Mouse (Mus musculus) intestine, embryonic 14.5 days (tissue): ENCODE results near the gene Lpar3. TPM values are rescaled to one million over a fixed set of nuclear protein-coding genes. Genes with fewer than 3 reads are reported as not detected.

Experiments used
- ATAC-seq: fragments of 200-750 bp; cut with Nextera tagmentation; replicated peaks from 2 replicates; pipeline ENCODE4 v1.8.0; 2017; ENCODE audit warnings: low read depth, moderate number of reproducible peaks, moderate TSS enrichment, moderate library complexity; ENCODE audit not compliant: low FRiP score, low TSS enrichment
- DNase-seq: peaks from one replicate; pipeline ENCODE4 v3.0.0-alpha.2; 2018; ENCODE audit warnings: low spot score
- H3K27ac ChIP-seq: fragments of 300-500 bp; sonication (generic); 2 replicates; pipeline ENCODE4 v1.5.1; 2014; ENCODE audit warnings: low read depth, mild to moderate bottlenecking, control low read depth
- H3K27me3 ChIP-seq: fragments of 300-500 bp; sonication (generic); replicated peaks from 2 replicates; pipeline ENCODE4 v1.6.1; 2014; ENCODE audit warnings: low read length, control low read depth; ENCODE audit not compliant: control insufficient read depth, insufficient read depth
- H3K36me3 ChIP-seq: fragments of 300-500 bp; sonication (generic); 2 replicates; pipeline ENCODE4 v1.6.1; 2014; ENCODE audit warnings: low read length, control low read depth; ENCODE audit not compliant: control insufficient read depth, insufficient read depth
- H3K4me1 ChIP-seq: fragments of 300-500 bp; sonication (generic); replicated peaks from 2 replicates; pipeline ENCODE4 v1.6.1; 2014; ENCODE audit warnings: low read length, control low read depth, mixed read lengths; ENCODE audit not compliant: control insufficient read depth, insufficient read depth
- H3K4me2 ChIP-seq: fragments of 300-500 bp; sonication (generic); 2 replicates; pipeline ENCODE4 v1.6.1; 2014; ENCODE audit warnings: low read length
- H3K4me3 ChIP-seq: fragments of 300-500 bp; sonication (generic); 2 replicates; pipeline ENCODE4 v1.5.1; 2014; ENCODE audit warnings: low read depth, low read length, control low read depth, mixed read lengths
- H3K9ac ChIP-seq: fragments of 300-500 bp; sonication (generic); 2 replicates; pipeline ENCODE4 v1.6.1; 2014; ENCODE audit warnings: mild to moderate bottlenecking, low read length
- H3K9me3 ChIP-seq: fragments of 300-500 bp; sonication (generic); 2 replicates; pipeline ENCODE4 v1.6.1; 2016; ENCODE audit warnings: low read length, control low read depth; ENCODE audit not compliant: control insufficient read depth
- WGBS: fragments of 180-500 bp; shearing (Covaris S2); extraction: QIAGEN DNeasy Blood & Tissue Kit; methylation state at CpG from one replicate; pipeline ENCODE4 v1.1.7; 2014; 5-methylcytosine and 5-hydroxymethylcytosine counted together
- polyA plus RNA-seq: library from polyadenylated mRNA; unstranded; fragments of >200 nt; fragmentation: Nextera tagmentation; extraction: Ambion mirVana; gene quantifications from 2 replicates; pipeline ENCODE4 v1.2.1, GENCODE M21; 2014

Lpar3 gene
- polyA plus RNA-seq, 1 experiment from 2014 or later: 1.4 TPM

DNA sequence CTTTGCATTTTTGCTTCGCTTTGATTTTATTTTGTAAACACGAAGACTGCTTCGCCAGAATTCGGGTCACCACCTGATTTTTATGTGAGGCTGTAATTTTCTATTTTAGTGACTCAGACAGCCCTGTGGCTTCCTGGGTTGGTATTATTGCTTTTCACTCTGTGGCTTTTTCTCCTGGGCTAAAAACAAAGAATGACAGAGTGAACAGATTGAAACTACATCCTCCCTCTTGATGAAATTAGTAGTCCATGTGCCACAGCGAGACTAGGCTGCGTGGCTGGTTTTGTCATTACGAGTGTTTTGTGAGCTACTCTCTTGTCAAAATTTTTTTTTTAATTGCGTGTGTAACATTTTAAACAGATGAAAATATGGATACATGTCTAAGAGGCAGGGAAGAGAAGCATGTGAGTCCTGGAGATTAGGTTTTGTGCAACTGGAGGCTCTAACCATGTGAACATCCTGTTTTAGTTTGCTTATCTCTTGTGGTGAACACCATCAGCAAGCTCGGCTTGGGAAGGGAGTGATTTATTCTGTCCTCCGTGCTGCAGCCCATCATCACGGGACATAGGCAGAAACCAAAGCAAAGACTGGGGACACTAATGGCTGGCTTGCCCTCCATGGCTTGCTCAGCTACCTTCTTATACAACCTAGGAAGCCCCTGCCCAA, 54.7 kb downstream of the Lpar3 start:
- Histone ChIP-seq H3K4me1 (no peaks in the 10 kb centered on the region; the same call in 1 of the 2 replicates), H3K4me3 (no peak overlapping the region), H3K9ac (no peak overlapping the region), H3K27ac (no peak overlapping the region), H3K4me2 (no peak overlapping the region), H3K36me3 (no peaks in the 10 kb centered on the region), H3K27me3 (no peaks in the 10 kb centered on the region), H3K9me3 (no peaks in the 10 kb centered on the region)
- ATAC-seq (no peak), DNase-seq (no peak)
- 61% methylated on average over 11 of the region's 11 CpGs for WGBS

DNA sequence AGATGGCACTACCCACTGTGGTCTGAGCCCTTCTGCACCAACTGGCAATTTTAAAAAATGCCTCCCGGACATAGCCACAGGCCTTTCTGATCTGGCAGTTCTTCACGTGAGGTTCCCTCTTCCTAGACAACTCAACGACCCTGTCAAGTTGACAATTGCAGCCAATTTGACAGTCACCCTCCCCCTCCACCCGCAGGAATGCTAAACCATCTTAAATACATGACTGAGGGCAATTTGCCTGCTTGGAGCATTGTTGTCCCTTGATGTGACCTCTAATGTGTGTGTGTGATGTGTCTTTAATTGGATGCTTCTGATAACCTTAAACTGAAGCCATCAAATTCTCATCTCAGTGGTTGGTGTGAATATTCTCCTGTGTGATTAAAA, 55.3 kb downstream of the Lpar3 start:
- Histone ChIP-seq H3K36me3 (no peaks in the 10 kb centered on the region), H3K4me3 (no peak overlapping the region), H3K27ac (no peak overlapping the region), H3K27me3 (no peaks in the 10 kb centered on the region), H3K9me3 (no peaks in the 10 kb centered on the region), H3K4me1 (no peaks in the 10 kb centered on the region; the same call in 1 of the 2 replicates), H3K4me2 (no peak overlapping the region), H3K9ac (no peak overlapping the region)
- ATAC-seq: no peak
- WGBS: 50% methylated on average over 4 of the region's 4 CpGs
- no peak for DNase-seq

- WGBS: 94% methylated on average over 4 of the region's 4 CpGs
- Histone ChIP-seq H3K27me3 (no peaks in the 10 kb centered on the region), H3K9ac (no peak overlapping the region), H3K4me3 (no peak overlapping the region), H3K4me2 (no peak overlapping the region), H3K4me1 (no peaks in the 10 kb centered on the region; the same call in 1 of the 2 replicates), H3K27ac (no peak overlapping the region), H3K9me3 (no peaks in the 10 kb centered on the region), H3K36me3 (no peaks in the 10 kb centered on the region)
- DNase-seq: no peak
- ATAC-seq: no peak
Observed at GRCm38 (mm10) chr3:146276991-146277390, 56.2 kb downstream of the Lpar3 start.

DNA sequence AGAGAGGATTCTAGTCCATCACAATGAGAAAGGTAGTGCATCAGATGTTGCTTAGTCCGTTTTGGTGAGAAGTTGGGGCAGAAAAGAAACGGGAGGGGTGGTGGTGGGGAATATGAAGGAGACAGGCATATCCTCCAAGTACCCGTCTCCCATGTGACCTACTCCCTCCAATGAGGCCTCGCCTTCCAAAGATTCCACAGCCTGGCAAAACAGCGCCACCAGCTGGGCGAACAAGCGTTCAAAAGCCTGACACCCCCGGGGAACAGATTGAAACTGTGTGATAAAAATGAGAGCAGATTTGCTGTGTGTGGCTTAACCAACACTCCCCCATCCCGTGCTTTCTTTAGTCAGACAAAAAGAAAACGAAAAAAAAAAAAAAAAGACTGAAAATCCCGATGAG, 56.7 kb downstream of the Lpar3 start:
- H3K4me1 ChIP-seq: no peaks in the 10 kb centered on the region; the same call in 1 of the 2 replicates
- H3K36me3 ChIP-seq: no peaks in the 10 kb centered on the region
- WGBS: 81% methylated on average over 11 of the region's 11 CpGs
- ATAC-seq (no peak), DNase-seq (no peak)
- no peak overlapping the region for H3K4me3 ChIP-seq
- no peaks in the 10 kb centered on the region for H3K27me3 ChIP-seq
- H3K4me2 ChIP-seq: no peak overlapping the region
- no peaks in the 10 kb centered on the region for H3K9me3 ChIP-seq
- H3K9ac ChIP-seq: no peak overlapping the region
- no peak overlapping the region for H3K27ac ChIP-seq

DNA sequence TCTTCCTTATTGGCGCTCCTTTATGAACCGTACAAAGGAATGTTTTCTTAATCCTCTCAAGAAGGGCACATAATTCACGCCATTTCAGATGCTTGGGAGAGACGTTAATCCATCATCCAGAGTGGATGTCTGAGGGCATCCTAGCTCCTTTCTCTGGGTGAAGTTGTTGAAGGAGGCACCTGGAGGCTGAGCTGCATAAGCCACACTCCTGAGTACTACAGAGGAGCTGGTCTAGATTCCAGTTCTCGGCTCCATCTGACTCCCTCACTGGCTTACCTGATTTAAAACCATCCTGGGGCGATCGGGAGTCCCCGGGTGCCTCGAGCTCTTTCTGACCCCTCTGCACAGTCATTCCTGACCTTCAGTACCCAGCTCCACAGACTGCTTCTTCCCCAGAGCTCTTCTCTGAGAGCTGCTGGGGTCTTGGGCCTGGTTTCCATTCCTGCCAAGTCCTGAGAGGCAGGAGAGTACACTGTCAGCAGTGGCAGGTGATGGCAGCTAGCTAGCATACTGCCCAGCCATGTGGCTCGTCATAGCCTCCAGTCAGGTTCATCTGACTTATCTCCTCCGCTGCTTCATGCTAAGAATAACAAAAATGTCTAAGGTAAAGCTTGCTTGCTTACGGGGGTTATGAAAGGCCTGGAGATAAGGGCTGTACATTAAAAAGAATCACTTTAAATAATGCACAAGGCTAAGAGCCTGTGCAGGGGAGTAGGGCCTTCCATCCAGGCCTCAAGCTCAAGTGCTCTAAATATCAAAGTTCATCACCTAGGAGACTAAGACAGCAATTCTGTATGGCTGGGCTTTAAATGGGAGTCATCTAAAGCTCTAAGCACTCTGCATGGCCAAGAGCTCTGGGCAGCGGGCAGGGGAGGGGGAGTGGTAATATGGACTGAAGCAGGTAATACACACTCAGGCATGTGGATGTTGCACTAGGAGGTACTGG, 57.7 kb downstream of the Lpar3 start:
- Histone ChIP-seq H3K9me3 (no peaks in the 10 kb centered on the region), H3K27me3 (no peaks in the 10 kb centered on the region), H3K9ac (no peak overlapping the region), H3K4me2 (no peak overlapping the region), H3K4me1 (no peaks in the 10 kb centered on the region; the same call in 1 of the 2 replicates), H3K4me3 (no peak overlapping the region), H3K27ac (no peak overlapping the region; the same call in 1 of the 2 replicates), H3K36me3 (no peaks in the 10 kb centered on the region)
- DNase-seq: no peak
- ATAC-seq: peak; percentile 85
- 48% methylated on average over 13 of the region's 13 CpGs for WGBS

- ATAC-seq (peak; percentile 54; the same call in 1 of the 2 replicates), DNase-seq (no peak)
Observed at GRCm38 (mm10) chr3:146283732-146284361, 63.1 kb downstream of the Lpar3 start.

DNA sequence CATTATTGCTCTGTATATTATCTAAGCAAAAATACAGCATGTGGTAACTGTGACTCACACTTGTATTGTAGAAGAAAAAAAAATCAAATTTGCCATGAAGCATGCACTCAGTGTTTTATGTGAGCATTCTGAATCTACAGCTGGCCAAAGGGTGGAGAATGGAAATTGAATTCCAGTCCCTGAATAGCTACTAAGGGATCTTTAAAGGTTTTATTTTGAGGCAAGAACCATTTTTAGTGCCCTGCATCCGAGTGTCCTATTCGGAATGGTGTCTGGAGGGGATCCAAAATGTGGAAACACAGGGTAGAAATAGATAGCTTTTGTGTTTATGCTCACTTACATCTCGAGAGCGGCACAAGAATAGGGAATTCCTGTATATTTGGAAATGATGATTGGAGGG, 65.4 kb downstream of the Lpar3 start:
- H3K36me3 ChIP-seq: no peaks in the 10 kb centered on the region
- no peaks in the 10 kb centered on the region for H3K4me1 ChIP-seq
- H3K4me3 ChIP-seq: no peak overlapping the region
- H3K9ac ChIP-seq: no peak overlapping the region
- ATAC-seq (no peak), DNase-seq (no peak)
- H3K9me3 ChIP-seq: 0 out of 2 replicates have a peak, but pooled peaks cover 2% of the 10 kb centered on the region
- H3K27me3 ChIP-seq: no peaks in the 10 kb centered on the region
- 68% methylated on average over 4 of the region's 4 CpGs for WGBS
- no peak overlapping the region for H3K4me2 ChIP-seq
- no peak overlapping the region for H3K27ac ChIP-seq

More at GRCm38 (mm10) chr3:146283732-146284361, 63.1 kb downstream of the Lpar3 start:
- H3K27me3 ChIP-seq: no peaks in the 10 kb centered on the region
- 0 out of 2 replicates have a peak, but pooled peaks cover 2% of the 10 kb centered on the region for H3K9me3 ChIP-seq
- no peak overlapping the region for H3K4me3 ChIP-seq
- no peak overlapping the region for H3K27ac ChIP-seq
- H3K4me1 ChIP-seq: no peaks in the 10 kb centered on the region
- 53% methylated on average over 3 of the region's 3 CpGs for WGBS
- H3K36me3 ChIP-seq: no peaks in the 10 kb centered on the region
- no peak overlapping the region for H3K9ac ChIP-seq
- no peak overlapping the region for H3K4me2 ChIP-seq

DNA sequence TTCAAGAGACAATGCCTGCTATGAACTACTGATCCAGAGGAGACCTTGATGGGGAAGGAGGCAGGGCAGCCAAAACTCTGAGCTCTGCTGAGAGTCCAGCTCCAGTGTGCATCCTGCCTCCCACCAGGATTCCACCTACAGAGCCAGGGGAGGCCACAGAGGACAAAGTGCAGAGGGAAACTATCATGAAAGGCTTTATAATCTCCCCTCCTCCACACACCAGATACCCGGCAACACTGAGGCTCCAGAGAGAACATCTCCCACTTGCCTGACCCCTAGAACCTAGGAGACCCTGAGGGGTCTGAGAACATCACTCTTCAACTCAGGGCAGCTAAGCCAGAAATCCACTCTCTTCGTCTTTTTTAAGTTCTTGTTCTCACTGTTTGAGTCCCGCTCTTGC, 71.2 kb downstream of the Lpar3 start:
- no peak for DNase-seq
- Histone ChIP-seq H3K27me3 (no peaks in the 10 kb centered on the region), H3K36me3 (no peaks in the 10 kb centered on the region), H3K4me3 (no peak overlapping the region), H3K27ac (no peak overlapping the region), H3K9me3 (0 out of 2 replicates have a peak, but pooled peaks cover 2% of the 10 kb centered on the region), H3K4me2 (no peak overlapping the region), H3K9ac (no peak overlapping the region), H3K4me1 (no peaks in the 10 kb centered on the region)
- WGBS: 45% methylated on average over 3 of the region's 3 CpGs
- no peak for ATAC-seq
